Comparison of ENCODE assay signal across 18 mouse cellular contexts in genomic region chr3:136676991-136677390, GRCm38 (mm10).
"Had no signal": no experiment of that assay in that cellular context is flagged by ENCODE, and none has a peak within 500 bp of the region (broad histone marks: within the 10 kb centered on the region; RNA-seq: fewer than 3 reads in every experiment).

No protein-coding gene starts in this region.

- DNase-seq: kidney, adult 2 months; kidney, postnatal 25 days; left cerebral cortex, postnatal 4 days; liver, postnatal 0 days; lung, embryonic 14.5 days; lung, postnatal 36 days; retina, postnatal 1 day; right cerebral cortex, postnatal 25 days; spleen, adult 18-20 months; thymus, adult 18-20 months; thymus, postnatal 36 days had no signal

- H3K4me3 ChIP-seq: megakaryocyte, embryonic 14.5 days; midbrain, embryonic 10.5 days; midbrain, embryonic 13.5 days; myocyte; neural tube, embryonic 13.5 days had no signal

- H3K27ac ChIP-seq: kidney, postnatal 0 days; liver, embryonic 14.5 days; midbrain, embryonic 10.5 days; midbrain, embryonic 13.5 days; neural tube, embryonic 13.5 days had no signal
